Mouse (Mus musculus): ENCODE results near the gene Tec. TPM values are rescaled to one million over a fixed set of nuclear protein-coding genes. Genes with fewer than 3 reads are reported as not detected.

Tec gene
- total RNA-seq, 4 experiments from 2014 or later: 1.1 to 5.9 (median 4.1) TPM

DNA sequence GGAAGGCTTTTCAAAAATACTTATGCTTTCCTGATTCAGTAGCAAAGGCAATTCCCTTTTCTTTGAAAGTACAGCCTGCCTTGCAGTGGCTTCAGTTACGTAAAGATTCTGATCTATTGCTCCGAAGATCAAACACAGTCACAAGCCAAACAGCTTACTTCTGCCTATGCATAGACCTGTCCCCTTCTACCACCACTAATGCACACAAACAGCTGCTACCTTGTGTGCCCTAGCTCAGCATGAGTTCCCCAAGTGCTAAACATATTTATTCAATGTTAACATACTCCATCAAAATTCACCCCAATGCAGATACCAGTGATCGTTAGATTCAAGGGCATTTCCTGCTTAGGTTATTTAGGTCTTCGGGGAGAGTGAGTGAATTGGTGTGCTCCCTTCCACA, 121.8 kb downstream of the Tec start:
- no peak for DNase-seq (ENCODE audit: low spot score in 2 of 2)

DNA sequence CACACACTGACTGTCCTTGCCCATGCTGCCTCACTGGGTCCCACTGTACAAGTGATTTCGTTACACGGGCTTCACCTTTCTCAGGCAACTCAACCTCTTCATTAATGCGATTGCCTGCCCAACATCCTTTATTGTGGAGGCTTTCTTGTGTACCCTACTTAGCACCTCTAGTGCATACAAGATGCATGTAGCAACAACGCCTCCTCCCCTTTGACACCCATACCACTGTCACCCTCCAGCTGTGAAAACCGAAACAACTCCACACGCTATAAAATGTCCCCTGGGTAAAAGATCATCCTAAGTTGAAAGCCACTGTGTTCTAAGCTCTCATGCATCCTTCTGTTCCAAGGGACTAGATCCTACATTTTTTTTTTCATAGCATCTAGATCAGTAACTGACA, 125.2 kb downstream of the Tec start:
- no peak for DNase-seq (ENCODE audit: low spot score in 2 of 2)

GRCm38 (mm10) chr5:72736868-72737267, 131.4 kb downstream of the Tec start:
- DNase-seq (ENCODE audit: low spot score in 2 of 2): no peak

GRCm38 (mm10) chr5:72736437-72736836, 131.8 kb downstream of the Tec start:
- DNase-seq (ENCODE audit: low spot score in 2 of 2): no peak

- no peak for DNase-seq (ENCODE audit: low spot score in 2 of 2)
Observed at GRCm38 (mm10) chr5:72735763-72736162, 132.5 kb downstream of the Tec start.

DNA sequence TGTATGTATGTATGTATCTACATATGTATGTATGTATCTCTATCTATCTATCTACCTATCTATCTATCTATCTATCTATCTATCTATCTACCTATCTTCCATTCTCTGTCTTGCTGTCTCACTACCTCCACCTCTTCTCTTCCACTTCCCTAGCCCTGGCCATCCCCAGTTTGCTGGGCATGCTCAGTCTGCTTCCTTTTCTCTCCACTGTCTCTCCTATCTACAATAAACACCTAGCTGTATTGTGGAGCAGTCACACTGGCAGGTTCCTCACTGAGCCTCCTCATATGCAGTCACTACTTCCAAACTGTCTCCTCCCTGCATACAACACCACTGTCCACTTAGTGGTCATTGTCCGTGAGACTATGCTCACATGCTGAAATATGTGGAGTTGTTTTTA, 135.4 kb downstream of the Tec start:
- no peak for DNase-seq (ENCODE audit: low spot score in 2 of 2)

- DNase-seq (ENCODE audit: low spot score in 2 of 2): no peak
Observed at GRCm38 (mm10) chr5:72725404-72725803, 142.9 kb downstream of the Tec start.

DNA sequence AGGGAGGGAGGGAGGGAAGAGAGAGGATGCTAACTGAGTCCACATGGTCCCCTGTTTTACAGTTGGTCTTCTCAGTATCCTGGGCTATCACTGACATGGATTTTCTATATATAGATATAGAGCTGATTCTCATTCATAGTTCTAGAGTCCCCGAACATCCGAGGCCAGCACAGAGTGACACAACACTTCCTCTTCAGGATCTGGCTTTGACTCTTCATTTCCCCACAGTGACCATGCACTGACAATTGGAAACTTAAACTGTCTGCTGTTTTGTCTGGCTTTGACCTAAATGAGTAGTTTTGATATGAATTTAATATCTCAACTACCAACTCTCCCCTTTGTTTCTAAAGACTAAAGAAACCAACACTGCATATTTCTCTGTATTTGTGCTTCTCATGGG, 144.9 kb downstream of the Tec start:
- DNase-seq (ENCODE audit: low spot score in 2 of 2): no peak

DNA sequence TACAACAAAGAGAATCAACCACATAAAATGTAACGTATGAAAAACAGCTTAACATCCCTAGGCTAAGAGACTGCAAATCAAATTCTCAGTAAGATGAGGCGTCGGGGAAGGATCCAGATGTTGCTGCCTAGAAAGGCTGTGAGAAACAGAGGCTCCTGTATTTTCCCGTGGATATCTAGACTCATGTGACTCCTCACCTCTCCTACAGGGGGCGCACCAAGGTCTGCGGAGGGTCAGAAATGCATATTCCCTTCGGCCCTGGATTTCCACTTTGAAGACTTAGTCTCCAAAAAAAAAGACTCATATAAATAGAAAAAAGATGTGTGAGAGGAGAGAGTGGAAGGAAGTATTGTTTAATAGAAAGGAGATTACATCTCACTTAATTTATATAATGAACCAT, 147.7 kb downstream of the Tec start:
- DNase-seq (ENCODE audit: low spot score in 2 of 2): no peak

GRCm38 (mm10) chr5:72710572-72711278, 157.6 kb downstream of the Tec start:
- peak; percentile 28 to 67 for DNase-seq (ENCODE audit: low spot score in 2 of 2)

DNA sequence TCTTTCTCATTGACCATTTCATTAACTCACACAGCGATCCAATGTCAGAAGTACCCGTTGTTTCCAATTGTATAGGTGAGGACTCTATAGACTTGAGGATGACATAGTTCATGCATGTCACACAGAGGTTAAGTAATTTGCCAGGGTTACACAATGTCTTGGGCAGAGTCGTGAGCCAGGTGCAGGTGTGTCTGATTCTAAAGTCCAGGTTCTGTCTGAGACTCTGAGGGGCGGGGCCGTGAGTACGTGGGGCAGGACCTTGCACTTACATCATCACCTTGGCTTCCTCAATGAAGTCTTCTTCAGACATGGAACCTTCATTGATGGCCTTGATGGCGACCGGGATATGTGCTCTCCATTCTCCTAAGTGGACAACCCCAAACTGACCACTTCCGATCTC, 158.3 kb downstream of the Tec start:
- no peak for DNase-seq (ENCODE audit: low spot score in 2 of 2)

DNA sequence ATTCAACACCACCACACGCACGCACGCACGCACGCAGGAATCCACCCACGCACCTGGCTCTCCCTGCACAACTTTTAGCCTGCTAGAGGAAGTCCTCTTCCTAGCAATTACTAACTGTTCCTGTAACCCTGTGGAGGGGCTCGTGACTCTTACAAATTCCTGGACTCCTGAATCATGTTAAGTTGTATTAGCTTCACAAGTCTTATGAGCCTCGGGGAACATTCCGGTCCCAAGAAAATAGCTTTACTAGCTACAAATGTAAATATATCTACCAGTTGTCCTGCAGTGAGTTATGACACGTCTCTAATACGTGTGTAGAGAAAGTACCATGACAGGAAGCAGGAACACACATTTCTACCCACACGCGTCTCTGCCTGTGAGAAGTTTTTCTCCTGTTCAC, 158.8 kb downstream of the Tec start:
- no peak for DNase-seq (ENCODE audit: low spot score in 2 of 2)

- DNase-seq (ENCODE audit: low spot score in 2 of 2): no peak
Observed at GRCm38 (mm10) chr5:72706722-72707121, 161.6 kb downstream of the Tec start.

DNA sequence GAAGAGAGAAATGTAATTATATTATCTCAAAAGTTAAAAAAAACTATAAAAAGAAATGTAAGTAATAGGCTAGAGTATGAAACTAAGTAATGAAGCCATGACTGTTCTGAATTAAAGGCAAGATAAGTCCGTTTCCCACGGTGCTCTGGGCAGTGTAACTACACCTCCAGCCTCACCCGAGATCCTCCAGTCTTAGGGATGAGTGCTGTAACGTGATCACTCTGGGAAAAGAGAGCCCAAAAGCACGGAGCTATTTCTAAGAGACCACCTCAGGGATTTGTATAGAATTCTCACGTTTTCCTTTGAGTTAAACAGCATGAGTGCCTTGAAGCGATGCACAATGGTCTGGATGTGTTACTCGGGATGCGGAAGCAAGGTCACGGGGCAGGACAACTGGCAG, 162.2 kb downstream of the Tec start:
- no peak for DNase-seq (ENCODE audit: low spot score in 2 of 2)

Other genes with a start within 250 kb of the Tec start
- gene Cnga1, start 224.2 kb downstream of the Tec start, total RNA-seq (2022): not detected
- gene Nipal1, start 220.7 kb downstream of the Tec start, total RNA-seq (2022): not detected
- under 1 TPM in 3 of 4 experiments, not detected in 1; 0.06 to 0.20 (median 0.18) TPM for gene Txk, start 115.7 kb downstream of the Tec start, total RNA-seq (2022)
- gene Slain2, start 45.8 kb upstream of the Tec start, total RNA-seq (2022): 10 to 100 TPM; 23.7 to 26.8 (median 25.7) TPM
- gene Gm10135, start 106.2 kb upstream of the Tec start, total RNA-seq (2022): not detected
- gene Slc10a4, start 138.4 kb upstream of the Tec start, total RNA-seq (2022): under 1 TPM in 3 of 4 experiments, not detected in 1; 0.30 to 0.61 (median 0.41) TPM